Mouse (Mus musculus) spleen, postnatal 4 days (tissue): ENCODE measurements around the gene Ngp.

Experiments used
- DNase-seq, 2 experiments: peaks; one replicate each; pipeline ENCODE4 v3.0.0; 2022; ENCODE audit warnings: low spot score in 2 of 2

Gene Ngp

DNA sequence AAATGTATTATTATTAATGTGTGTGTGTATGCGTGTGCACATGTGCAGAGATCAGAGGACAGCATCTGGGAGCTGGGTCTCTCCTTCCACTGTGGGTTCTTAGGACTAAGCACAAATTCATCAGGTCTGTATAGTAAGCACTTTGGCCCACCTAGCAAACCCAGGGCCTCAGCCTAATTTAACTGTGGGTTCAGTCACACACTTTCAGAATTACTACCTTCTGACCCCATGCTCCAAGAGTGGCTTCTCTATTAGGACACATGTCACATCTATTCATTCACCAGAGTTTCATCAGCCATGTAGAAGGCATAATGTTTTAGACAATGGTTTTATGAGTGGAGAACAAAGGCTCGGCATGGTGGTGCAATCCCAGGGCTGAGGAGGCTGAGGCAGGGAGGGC, 13.5 kb downstream of the Ngp start:
- DNase-seq: no peak

DNA sequence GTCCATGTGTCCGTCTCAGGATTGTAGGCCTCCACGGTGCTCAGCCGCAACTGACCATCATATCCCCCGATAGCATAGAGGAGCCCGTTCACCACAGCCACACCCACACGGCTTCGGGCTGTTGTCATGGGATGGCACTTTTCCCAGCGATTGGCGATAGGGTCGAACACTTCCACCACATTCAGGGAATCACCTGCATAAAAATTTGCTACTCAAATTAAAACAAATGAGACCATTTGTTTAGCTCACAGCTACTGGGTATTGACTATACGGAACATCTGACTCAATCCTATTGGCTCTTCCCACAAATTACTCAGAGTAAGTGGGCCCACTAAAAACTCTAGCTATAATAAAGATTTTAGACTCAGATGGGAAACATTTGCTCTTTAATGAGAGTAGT, 16.5 kb downstream of the Ngp start:
- DNase-seq: no peak

DNA sequence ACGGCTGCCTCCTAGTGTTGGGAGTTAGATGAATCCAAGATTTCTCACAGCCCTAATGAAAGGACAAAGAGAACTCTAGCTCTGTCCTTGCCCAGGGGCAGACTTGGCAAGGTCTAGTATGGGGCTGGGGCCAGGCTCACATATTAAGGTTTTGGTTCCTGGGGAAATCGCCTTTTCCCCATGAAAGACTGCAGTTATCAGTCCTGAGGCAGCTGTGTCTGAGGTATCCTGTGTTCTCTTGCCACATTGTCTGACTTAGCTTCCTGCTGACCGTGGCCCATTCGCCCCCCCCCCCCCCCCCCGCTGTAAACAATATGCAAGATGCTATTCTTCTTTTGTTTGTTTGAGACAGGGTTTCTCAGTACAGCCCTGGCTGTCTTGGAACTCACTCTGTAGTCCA, 20.5 kb downstream of the Ngp start:
- DNase-seq: no peak

DNA sequence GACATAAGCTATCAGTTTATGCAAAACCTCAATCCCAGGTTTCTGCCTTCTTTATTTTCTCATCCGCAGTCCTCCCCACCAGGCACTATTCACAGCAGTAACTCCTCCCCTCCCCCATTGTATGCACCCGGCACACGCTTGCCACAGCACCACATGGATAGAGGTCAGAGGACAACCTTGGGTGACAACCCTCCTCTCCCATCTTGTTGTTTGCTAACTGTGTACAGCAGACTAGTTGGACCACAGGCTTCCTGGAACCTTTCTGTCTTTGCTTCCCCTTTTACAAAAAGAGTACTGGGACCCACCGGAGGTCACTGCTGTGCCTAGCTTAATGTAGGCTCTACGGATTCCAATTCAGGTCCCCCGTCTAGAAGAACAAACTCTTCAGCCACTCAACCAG, 21.0 kb downstream of the Ngp start:
- DNase-seq: no peak

DNA sequence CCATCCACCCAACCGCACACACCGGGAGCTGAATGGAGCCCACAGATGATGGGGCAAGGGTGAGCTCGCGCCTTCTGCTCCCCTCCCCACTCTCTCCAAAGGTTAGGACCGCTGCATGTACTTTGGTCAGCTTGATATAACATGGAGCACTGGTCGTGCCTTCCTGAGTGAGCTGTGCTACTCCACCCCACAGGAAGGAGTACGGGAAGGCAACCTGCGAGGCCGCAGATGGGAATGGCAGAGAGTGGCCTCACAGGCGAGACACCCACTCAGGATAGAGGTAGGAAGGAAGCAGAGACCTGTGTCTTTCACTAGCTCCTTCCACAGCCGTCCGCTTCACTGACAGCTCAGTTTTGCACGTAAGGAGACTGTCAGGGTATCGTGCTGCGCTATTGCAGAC, 28.8 kb downstream of the Ngp start:
- no peak for DNase-seq

DNA sequence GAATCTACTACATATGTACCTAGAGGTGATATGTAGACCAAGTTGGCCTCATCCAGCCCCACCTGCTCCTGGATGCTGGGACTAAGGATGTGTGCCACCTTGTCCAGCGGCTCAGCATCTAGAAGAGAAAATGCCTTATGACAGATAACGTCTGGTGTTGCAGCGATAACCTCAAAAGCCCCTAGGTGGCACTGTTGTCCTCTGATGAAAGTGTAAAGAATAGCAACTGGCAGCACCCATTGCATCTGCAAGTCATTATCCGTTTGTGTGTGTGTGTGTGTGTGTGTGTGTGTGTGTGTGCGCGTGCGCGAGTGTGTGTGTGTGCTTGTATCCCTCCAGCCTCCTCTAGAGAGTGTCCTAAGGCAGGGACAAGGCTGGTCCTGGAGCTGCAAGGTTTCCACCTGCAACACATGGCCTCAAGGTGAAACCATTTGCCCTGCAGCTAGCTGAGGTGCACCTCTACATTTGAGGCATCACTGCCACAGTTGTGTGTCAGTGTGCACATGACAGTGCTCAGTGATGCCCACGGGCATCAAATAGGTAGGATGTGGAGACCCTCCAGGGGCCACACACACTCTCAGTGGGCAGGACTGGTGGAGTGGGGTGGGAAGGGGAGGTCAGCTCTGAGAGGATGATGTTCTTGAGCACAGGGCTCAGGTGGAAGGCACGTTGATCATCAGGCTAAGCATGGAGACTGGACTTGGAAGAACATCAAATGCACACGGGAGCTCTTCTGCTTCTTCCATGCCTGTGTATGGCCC, 29.5 kb downstream of the Ngp start:
- DNase-seq: peak; percentile 74 to 82

DNA sequence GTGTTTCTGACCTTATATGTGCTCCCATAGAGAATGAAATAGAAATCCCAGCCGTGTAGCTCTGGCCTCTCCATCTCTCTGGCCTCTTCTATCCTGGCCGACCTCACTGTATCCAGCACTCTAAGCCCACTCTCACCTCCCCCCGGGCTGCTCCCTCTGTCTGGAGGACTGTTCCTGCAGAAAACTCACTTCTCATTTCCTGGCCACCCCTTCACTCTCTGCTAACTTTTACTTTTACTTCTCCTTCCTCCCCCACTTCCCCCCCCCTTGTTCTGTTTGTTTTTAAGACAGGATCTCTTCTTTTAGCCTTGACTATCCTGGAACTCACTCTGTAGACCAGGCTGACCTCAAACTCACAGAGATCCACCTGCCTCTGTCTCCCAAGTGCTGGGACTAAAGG, 33.0 kb downstream of the Ngp start:
- DNase-seq: no peak

DNA sequence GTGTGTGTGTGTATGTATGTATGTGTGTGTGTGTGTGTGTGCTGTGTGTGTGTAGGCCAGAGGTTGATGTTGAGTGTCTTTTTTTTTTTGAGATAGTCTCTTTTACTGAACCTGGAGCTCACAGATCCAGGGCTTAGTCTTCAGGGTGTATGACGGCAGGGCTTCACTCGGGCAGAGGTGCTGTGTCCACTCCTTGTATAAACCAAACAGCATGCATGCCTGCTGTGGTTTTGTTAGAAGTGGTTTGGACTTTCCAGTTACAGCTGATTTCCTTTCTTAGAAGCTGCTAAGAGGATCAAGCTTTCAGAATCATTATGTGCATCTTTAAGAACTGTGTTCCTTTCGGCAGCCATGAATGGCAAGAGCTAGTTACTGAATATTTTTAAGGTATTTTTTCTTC, 38.4 kb downstream of the Ngp start:
- DNase-seq: no peak

DNA sequence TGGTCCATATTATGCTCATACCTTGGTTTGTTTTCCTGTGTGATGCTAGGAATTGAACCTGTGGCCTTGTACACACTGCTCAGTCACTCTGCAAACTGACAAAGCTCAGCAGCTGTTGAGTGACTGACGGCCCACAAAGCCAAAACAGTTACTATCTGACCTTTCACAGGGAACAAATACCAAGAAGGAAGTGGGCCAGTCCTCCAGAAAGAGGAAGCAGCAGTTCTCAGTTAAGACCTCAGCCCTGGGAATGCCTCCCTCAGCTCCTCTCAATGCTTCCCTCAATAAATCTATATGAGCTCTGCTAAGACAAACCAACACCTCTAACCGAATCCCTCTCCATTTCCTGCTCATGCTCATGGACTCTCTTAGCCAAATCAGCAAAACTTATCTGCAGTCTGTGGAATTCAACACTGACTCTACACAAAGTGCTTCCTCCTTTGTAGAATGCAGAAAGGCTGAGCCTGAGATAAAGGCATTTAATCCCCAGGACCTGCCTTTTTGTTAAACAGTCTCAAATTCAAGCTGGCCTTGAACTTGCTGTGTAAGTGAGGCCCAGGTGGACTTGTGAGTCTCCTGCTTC, 39.7 kb downstream of the Ngp start:
- peak in 1 of 2 experiments; percentile 33 for DNase-seq

DNA sequence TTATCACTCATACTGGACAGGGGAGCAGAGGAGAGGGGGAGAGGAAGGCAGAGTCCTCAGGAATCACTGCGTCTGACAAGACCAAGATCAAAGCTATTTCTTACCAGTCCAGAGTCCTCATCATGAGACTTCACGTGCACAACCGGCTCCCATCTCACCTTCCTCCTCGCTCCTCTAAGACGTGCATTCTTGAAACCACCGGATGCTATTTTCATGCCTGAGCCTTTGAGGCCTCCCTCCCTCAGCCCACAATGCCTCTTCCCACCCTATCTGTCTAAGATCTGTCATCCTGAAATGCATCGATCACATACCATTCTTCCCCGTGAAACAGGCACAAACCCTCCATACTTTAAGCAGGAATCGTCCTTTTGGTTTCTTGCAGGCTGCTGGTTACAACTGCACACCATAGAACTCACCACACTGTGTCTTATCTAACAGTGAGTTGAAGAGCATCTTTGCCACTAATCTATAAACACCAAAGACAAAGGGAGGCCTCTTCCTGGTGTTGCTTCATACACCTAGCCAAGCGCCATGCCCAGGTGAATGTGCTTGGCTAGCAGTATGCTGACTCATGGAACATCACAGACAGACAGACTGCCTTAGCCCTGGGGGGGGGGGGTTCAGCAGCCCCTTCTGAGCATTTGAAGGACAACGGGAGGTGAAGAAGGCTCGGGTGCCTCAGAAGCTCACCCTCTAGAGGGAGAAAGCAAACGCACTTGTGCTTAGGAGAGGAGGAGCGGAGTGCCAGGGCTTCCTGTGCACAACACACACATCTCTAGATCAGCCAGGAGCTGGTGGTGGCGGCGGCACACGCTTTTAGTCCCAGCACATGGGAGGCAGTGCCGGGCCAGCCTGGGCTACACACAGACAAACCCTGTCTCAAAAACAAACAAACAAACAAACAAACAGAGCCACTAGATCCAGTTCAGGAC, 41.6 kb downstream of the Ngp start:
- no peak for DNase-seq

DNA sequence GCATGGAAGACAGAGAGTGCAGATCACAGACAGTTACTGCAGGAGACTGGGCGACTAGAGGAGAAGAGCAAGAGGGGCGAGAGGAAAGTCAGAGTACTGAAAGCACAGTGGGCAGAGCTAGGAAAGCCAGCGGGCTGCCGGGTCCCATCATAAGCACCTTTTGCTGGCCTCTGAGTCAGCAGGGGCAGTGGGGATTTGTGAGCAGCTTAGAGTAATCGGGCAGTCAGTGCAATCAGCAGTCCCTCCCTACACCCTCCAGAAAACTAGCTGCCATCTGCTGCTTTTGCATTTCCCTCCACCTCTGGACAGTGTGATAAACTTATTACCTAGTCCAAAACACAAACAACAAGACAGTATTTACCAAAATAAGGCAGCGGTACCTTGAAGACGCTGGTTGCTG, 42.8 kb downstream of the Ngp start:
- DNase-seq: no peak

DNA sequence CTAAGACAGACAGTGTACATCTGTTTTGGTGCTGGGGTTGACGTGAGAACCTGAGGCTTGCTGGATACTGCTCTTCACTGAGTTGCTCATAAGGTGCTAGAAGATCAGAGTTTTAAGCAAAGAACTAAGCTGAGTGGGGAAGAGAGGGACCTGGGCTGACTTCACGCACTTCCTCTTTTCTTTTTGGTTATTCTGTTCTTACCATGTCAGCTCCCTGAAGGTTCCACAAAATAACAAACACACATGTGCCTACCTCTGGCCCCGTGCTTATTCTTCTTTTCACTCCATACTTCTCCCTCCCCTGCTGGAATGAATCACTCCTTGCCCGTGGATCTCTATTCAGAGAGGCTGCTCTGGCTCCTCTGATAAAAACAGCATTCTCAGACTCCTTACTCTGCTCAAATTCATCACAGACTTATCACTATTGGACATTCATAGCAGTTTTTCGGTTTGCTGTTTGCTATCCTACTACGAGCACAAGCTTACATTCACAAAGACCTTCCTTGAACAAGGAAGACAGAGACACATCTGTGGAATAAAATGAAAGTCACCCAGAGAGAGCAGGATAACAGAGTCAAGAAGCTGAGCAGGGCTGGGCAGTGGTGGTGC, 44.5 kb downstream of the Ngp start:
- no peak for DNase-seq

DNA sequence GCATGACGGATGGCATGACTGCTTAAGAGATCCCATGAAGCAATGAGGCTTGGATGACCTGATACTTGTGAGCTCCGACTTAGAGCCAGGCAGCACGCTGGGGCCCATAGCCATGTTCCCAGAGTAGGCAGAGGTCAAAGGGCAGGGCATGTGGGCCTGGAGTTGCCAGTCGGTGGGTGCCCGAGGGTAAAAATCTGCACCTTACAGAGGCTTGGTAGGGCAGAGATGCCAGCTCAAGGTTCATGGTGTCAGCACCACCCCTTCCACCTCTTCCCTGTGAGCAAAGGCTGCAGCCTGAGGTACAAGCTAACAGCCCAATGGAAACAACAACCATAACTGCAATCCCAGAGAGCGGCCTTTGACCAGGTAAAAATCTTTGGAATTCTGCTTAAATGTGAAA, 45.8 kb downstream of the Ngp start:
- DNase-seq: no peak

DNA sequence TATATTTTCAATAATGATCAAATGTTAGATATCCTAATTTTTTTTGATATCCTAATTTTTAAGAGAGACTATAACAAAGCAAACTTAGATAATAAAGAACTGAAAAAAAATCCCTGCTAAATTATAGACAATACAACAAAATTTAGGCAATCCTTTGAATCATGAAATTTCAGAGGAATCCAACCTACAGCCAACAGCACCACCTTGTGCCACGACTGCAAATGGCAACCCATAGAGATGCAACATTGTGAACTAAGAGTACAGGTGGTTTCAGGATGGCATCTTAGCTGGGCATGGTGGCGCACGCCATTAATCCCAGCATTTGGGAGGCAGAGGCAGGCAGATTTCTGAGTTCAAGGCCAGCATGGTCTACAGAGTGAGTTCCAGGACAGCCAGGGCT, 46.6 kb downstream of the Ngp start:
- DNase-seq: peak in 1 of 2 experiments; percentile 38
